Comparison of ENCODE assay signal across 9 mouse cellular contexts in genomic region chr6:124913721-124914285, GRCm38 (mm10). TPM values are rescaled to one million over a fixed set of nuclear protein-coding genes. Genes with fewer than 3 reads are reported as not detected.
DNase-seq lines count a peak whose midpoint lies in the region; ATAC-seq and TF ChIP-seq lines count a peak whose summit lies in the region.
"Had no signal": no experiment of that assay in that cellular context is flagged by ENCODE, and none has a peak within 500 bp of the region (broad histone marks: within the 10 kb centered on the region; RNA-seq: fewer than 3 reads in every experiment).

No protein-coding gene starts in this region.

- H3K4me2 ChIP-seq in hindbrain, embryonic 13.5 days: peak overlapping the region; percentile 100

- peaks cover 73% of the 10 kb centered on the region for H3K4me1 ChIP-seq in heart, embryonic 10.5 days
- peaks cover 9% of the 10 kb centered on the region for H3K4me1 ChIP-seq in heart, adult 2 months (ENCODE audit: control insufficient read depth, insufficient read depth, low read length)
- H3K4me1 ChIP-seq in brown adipose tissue, adult 24 weeks (ENCODE audit: control insufficient read depth, insufficient read depth, insufficient read length, low read length): peaks cover 7% of the 10 kb centered on the region
- H3K4me1 ChIP-seq in hindbrain, embryonic 13.5 days (replicated peaks): peaks cover 68% of the 10 kb centered on the region

- no peak for ATAC-seq in hindbrain, embryonic 13.5 days (ENCODE audit: low FRiP score)

- H3K9ac ChIP-seq in heart, adult 2 months (ENCODE audit: low read depth, low read length): no peak overlapping the region
- peak overlapping the region; percentile 100 for H3K9ac ChIP-seq in hindbrain, embryonic 13.5 days

- no peaks in the 10 kb centered on the region for H3K9me3 ChIP-seq in heart, embryonic 10.5 days
- H3K9me3 ChIP-seq in hindbrain, embryonic 13.5 days: no peaks in the 10 kb centered on the region

- DNase-seq in heart, embryonic 10.5 days (ENCODE audit: low spot score): no peak
- no peak for DNase-seq in heart, adult 2 months
- no peak for DNase-seq in thymus, adult 18-20 months
- DNase-seq in B cell, adult 2 months: no peak
- no peak for DNase-seq in spleen, postnatal 10 days (ENCODE audit: low spot score in 2 of 2)
- DNase-seq: lung, postnatal 4 days had no signal

- H3K27ac ChIP-seq in heart, embryonic 10.5 days: peak overlapping the region; percentile 7; the same call in 1 of the 2 replicates
- H3K27ac ChIP-seq in heart, adult 2 months: no peak overlapping the region
- peak overlapping the region; percentile 11; the same call in 1 of the 2 replicates for H3K27ac ChIP-seq in brown adipose tissue, adult 24 weeks (replicated peaks; ENCODE audit: low read depth, low read length)
- peak overlapping the region; percentile 100 for H3K27ac ChIP-seq in hindbrain, embryonic 13.5 days
- peak overlapping the region; percentile 22 for H3K27ac ChIP-seq in macrophage

- TF ChIP-seq POLR2A in heart, adult 2 months (IDR thresholded peaks at IDR 0.05; ENCODE audit: insufficient read depth, low read depth, low read length): no peak

- 72% methylated on average over 14 of the region's 14 CpGs for WGBS in heart, embryonic 10.5 days
- 73% methylated on average over 14 of the region's 14 CpGs for WGBS in heart, adult 2 months
- 49% methylated on average over 14 of the region's 14 CpGs for WGBS in hindbrain, embryonic 13.5 days
- WGBS in macrophage (ENCODE audit: missing documents): 94% methylated on average over 12 of the region's 14 CpGs

- no peak for TF ChIP-seq EP300 in heart, adult 2 months (IDR thresholded peaks at IDR 0.05; ENCODE audit: insufficient read depth, low read depth, low read length)

- H3K4me3 ChIP-seq in heart, embryonic 10.5 days: no peak overlapping the region
- H3K4me3 ChIP-seq in heart, adult 2 months: no peak overlapping the region
- 0 out of 2 replicates have a peak overlapping the region, but pooled peaks have one; percentile 95 for H3K4me3 ChIP-seq in brown adipose tissue, adult 24 weeks (ENCODE audit: insufficient read depth, low read depth, low read length)
- no peak overlapping the region; the same call in 1 of the 2 replicates for H3K4me3 ChIP-seq in hindbrain, embryonic 13.5 days
- no peak overlapping the region for H3K4me3 ChIP-seq in macrophage (ENCODE audit: inconsistent target)

- TF ChIP-seq CTCF in heart, adult 2 months (IDR thresholded peaks at IDR 0.05): no peak

- H3K36me3 ChIP-seq in heart, embryonic 10.5 days: peaks cover 24% of the 10 kb centered on the region
- H3K36me3 ChIP-seq in heart, adult 2 months (ENCODE audit: control insufficient read depth, insufficient read depth, low read length): no peaks in the 10 kb centered on the region
- peaks cover 27% of the 10 kb centered on the region for H3K36me3 ChIP-seq in hindbrain, embryonic 13.5 days
- peaks cover 20% of the 10 kb centered on the region; the same call in 1 of the 2 replicates for H3K36me3 ChIP-seq in macrophage (ENCODE audit: inconsistent target)

- peaks cover 36% of the 10 kb centered on the region for H3K27me3 ChIP-seq in heart, embryonic 10.5 days (ENCODE audit: insufficient read depth, poor library complexity, severe bottlenecking)
- no peaks in the 10 kb centered on the region for H3K27me3 ChIP-seq in heart, adult 2 months (ENCODE audit: control insufficient read depth, insufficient read depth, low read length)
- H3K27me3 ChIP-seq in hindbrain, embryonic 13.5 days: peaks cover 9% of the 10 kb centered on the region; the same call in 1 of the 2 replicates

- intact Hi-C loops in heart, adult 2 months (cut with DNase I): no loop called here

- 0 out of 2 replicates have a peak, but pooled peaks cover 2% of the 10 kb centered on the region for H3K79me2 ChIP-seq in heart, adult 2 months (replicated peaks; ENCODE audit: control insufficient read depth, insufficient read depth, low read length)
- H3K79me2 ChIP-seq in macrophage (ENCODE audit: inconsistent target): peaks cover 25% of the 10 kb centered on the region

RNA-seq across cellular contexts. Expression of gene Lag3, which starts 2.3 kb away (rescaled TPM):
- polyA plus RNA-seq in heart, embryonic 10.5 days (2016; fragmentation: Nextera tagmentation; extraction: Ambion mirVana): 1.2 and 2.8 TPM in 2 replicates
- under 1 TPM; 0.32 to 0.34 TPM for total RNA-seq in heart, adult 2 months (2021)
- polyA plus RNA-seq in heart, adult 2 months (2012; rRNA removed): 0.29 and 0.47 TPM in 2 replicates
- 12.2 and 15.1 TPM in 2 replicates for polyA plus RNA-seq in brown adipose tissue, adult 24 weeks (2012; ENCODE audit: insufficient read depth, insufficient read length, missing spikeins)
- 2.4 and 2.6 TPM in 2 replicates for polyA plus RNA-seq in hindbrain, embryonic 13.5 days (2015; fragmentation: Nextera tagmentation; extraction: Ambion mirVana)
- total RNA-seq in macrophage (2018; cell fraction: chromatin; rRNA removed): 10 to 100 TPM in 4 of 26 experiments, 1 to 10 TPM in 22; 1.3 to 20.8 (median 4.7) TPM
- total RNA-seq in macrophage (2018; cell fraction: cytosol; rRNA removed): 1 to 10 TPM in 25 of 26 experiments, under 1 TPM in 1; 0.95 to 8.6 (median 2.9) TPM
- total RNA-seq in macrophage (2018; cell fraction: nucleus; rRNA removed): 10 to 100 TPM in 15 of 26 experiments, 1 to 10 TPM in 11; 2.1 to 34.0 (median 11.5) TPM
- polyA plus RNA-seq in macrophage (2018): 1.5 to 1.8 TPM (median 1.5 TPM) in 3 replicates

RNA-seq across cellular contexts. Expression of gene Ptms, which starts 6.1 kb away (rescaled TPM):
- polyA plus RNA-seq in heart, embryonic 10.5 days (2016; fragmentation: Nextera tagmentation; extraction: Ambion mirVana): 123 and 174 TPM in 2 replicates
- total RNA-seq in heart, adult 2 months (2021): 100 to 1,000 TPM; 154 to 163 TPM
- polyA plus RNA-seq in heart, adult 2 months (2012; rRNA removed): 547 and 614 TPM in 2 replicates
- polyA plus RNA-seq in brown adipose tissue, adult 24 weeks (2012; ENCODE audit: insufficient read depth, insufficient read length, missing spikeins): 949 and 1,236 TPM in 2 replicates
- polyA plus RNA-seq in hindbrain, embryonic 13.5 days (2015; fragmentation: Nextera tagmentation; extraction: Ambion mirVana): 744 and 801 TPM in 2 replicates
- total RNA-seq in macrophage (2018; cell fraction: chromatin; rRNA removed): 100 to 1,000 TPM in 24 of 26 experiments, 10 to 100 TPM in 2; 64.6 to 536 (median 324) TPM
- 1,000 to 10,000 TPM; 1,151 to 2,439 (median 1,695) TPM for total RNA-seq in macrophage (2018; cell fraction: cytosol; rRNA removed)
- 1,000 to 10,000 TPM in 7 of 26 experiments, 100 to 1,000 TPM in 19; 360 to 1,431 (median 727) TPM for total RNA-seq in macrophage (2018; cell fraction: nucleus; rRNA removed)
- polyA plus RNA-seq in macrophage (2018): 540 to 1,227 TPM (median 1,212 TPM) in 3 replicates

RNA-seq across cellular contexts. Expression of gene Mlf2, which starts 17.4 kb away (rescaled TPM):
- 363 and 402 TPM in 2 replicates for polyA plus RNA-seq in heart, embryonic 10.5 days (2016; fragmentation: Nextera tagmentation; extraction: Ambion mirVana)
- total RNA-seq in heart, adult 2 months (2021): 100 to 1,000 TPM; 179 to 194 TPM
- 259 and 275 TPM in 2 replicates for polyA plus RNA-seq in heart, adult 2 months (2012; rRNA removed)
- polyA plus RNA-seq in brown adipose tissue, adult 24 weeks (2012; ENCODE audit: insufficient read depth, insufficient read length, missing spikeins): 238 and 301 TPM in 2 replicates
- 481 and 505 TPM in 2 replicates for polyA plus RNA-seq in hindbrain, embryonic 13.5 days (2015; fragmentation: Nextera tagmentation; extraction: Ambion mirVana)
- total RNA-seq in macrophage (2018; cell fraction: chromatin; rRNA removed): 100 to 1,000 TPM in 3 of 26 experiments, 10 to 100 TPM in 23; 17.4 to 116 (median 64.8) TPM
- total RNA-seq in macrophage (2018; cell fraction: cytosol; rRNA removed): 100 to 1,000 TPM; 202 to 285 (median 260) TPM
- total RNA-seq in macrophage (2018; cell fraction: nucleus; rRNA removed): 100 to 1,000 TPM in 15 of 26 experiments, 10 to 100 TPM in 11; 48.2 to 153 (median 112) TPM
- 179 to 203 TPM (median 199 TPM) in 3 replicates for polyA plus RNA-seq in macrophage (2018)

RNA-seq across cellular contexts. Expression of gene Cd4, which starts 25.8 kb away (rescaled TPM):
- polyA plus RNA-seq in heart, embryonic 10.5 days (2016; fragmentation: Nextera tagmentation; extraction: Ambion mirVana): 0.05 TPM in 1 of 2 replicates, not detected in the other
- under 1 TPM; 0.34 to 0.57 TPM for total RNA-seq in heart, adult 2 months (2021)
- 0.53 and 0.66 TPM in 2 replicates for polyA plus RNA-seq in heart, adult 2 months (2012; rRNA removed)
- not detected in 2 replicates for polyA plus RNA-seq in brown adipose tissue, adult 24 weeks (2012; ENCODE audit: insufficient read depth, insufficient read length, missing spikeins)
- polyA plus RNA-seq in hindbrain, embryonic 13.5 days (2015; fragmentation: Nextera tagmentation; extraction: Ambion mirVana): 0.14 and 0.19 TPM in 2 replicates
- total RNA-seq in macrophage (2018; cell fraction: chromatin; rRNA removed): 10 to 100 TPM in 18 of 26 experiments, 1 to 10 TPM in 8; 2.5 to 44.4 (median 21.1) TPM
- total RNA-seq in macrophage (2018; cell fraction: cytosol; rRNA removed): 100 to 1,000 TPM in 2 of 26 experiments, 10 to 100 TPM in 24; 45.5 to 121 (median 68.1) TPM
- 100 to 1,000 TPM in 11 of 26 experiments, 10 to 100 TPM in 15; 14.7 to 155 (median 90.6) TPM for total RNA-seq in macrophage (2018; cell fraction: nucleus; rRNA removed)
- polyA plus RNA-seq in macrophage (2018): 49.3 to 211 TPM (median 83.5 TPM) in 3 replicates

RNA-seq across cellular contexts. Expression of gene Gpr162, which starts 50.0 kb away (rescaled TPM):
- polyA plus RNA-seq in heart, embryonic 10.5 days (2016; fragmentation: Nextera tagmentation; extraction: Ambion mirVana): 1.1 and 1.2 TPM in 2 replicates
- total RNA-seq in heart, adult 2 months (2021): under 1 TPM; 0.41 to 0.44 TPM
- 1.0 and 1.4 TPM in 2 replicates for polyA plus RNA-seq in heart, adult 2 months (2012; rRNA removed)
- polyA plus RNA-seq in brown adipose tissue, adult 24 weeks (2012; ENCODE audit: insufficient read depth, insufficient read length, missing spikeins): 0.88 TPM in 1 of 2 replicates, not detected in the other
- polyA plus RNA-seq in hindbrain, embryonic 13.5 days (2015; fragmentation: Nextera tagmentation; extraction: Ambion mirVana): 21.3 and 22.5 TPM in 2 replicates
- 100 to 1,000 TPM in 12 of 26 experiments, 10 to 100 TPM in 14; 15.9 to 245 (median 96.3) TPM for total RNA-seq in macrophage (2018; cell fraction: chromatin; rRNA removed)
- total RNA-seq in macrophage (2018; cell fraction: cytosol; rRNA removed): 100 to 1,000 TPM in 22 of 26 experiments, 10 to 100 TPM in 4; 80.6 to 184 (median 135) TPM
- 100 to 1,000 TPM in 22 of 26 experiments, 10 to 100 TPM in 4; 50.7 to 342 (median 209) TPM for total RNA-seq in macrophage (2018; cell fraction: nucleus; rRNA removed)
- 20.0 to 195 TPM (median 70.2 TPM) in 3 replicates for polyA plus RNA-seq in macrophage (2018)
